Mouse (Mus musculus) kidney, adult 2 months (tissue): ENCODE measurements around the gene Myh11.

Source experiments
- CTCF ChIP-seq: fragments of 200-500 bp; conservative IDR thresholded peaks from 2 replicates; pipeline ENCODE4 v1.5.1; 2011; ENCODE audit warnings: low read depth, mild to moderate bottlenecking, control low read depth, low read length, moderate library complexity, mixed read lengths; ENCODE audit not compliant: insufficient read depth, insufficient read length
- POLR2A ChIP-seq: fragments of 200-500 bp; IDR thresholded peaks from one replicate; pipeline ENCODE4 v1.6.1; 2011; ENCODE audit warnings: low read depth, low read length, control low read depth

DNA sequence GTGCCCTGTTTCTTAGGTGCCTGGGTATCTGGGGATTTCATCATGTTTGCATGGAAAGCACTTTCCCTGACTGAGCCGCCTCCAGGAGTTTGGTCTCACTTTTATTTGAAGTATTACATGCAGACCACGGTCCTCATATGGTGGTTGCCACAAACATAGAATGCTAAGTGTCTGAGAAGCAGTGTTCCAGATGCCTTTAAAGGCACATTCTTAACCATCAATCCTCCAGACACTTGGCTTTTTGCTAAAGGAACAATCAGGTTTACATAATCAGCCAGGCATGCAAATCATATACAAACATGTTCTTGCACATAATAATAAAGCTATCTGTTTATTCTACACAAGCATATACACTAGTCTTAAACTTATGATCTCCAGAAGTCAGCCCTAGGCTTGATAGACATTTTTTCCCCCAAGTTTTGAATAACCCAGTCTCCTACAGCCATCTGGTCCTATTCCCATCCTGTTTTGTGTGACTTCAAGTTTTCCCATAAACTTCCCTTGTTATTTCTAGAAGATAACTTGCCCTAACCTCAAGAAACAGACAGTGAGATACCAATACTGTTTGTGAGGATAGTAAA is 5.5 kb upstream of the Myh11 start:
- TF ChIP-seq CTCF (no peak), POLR2A (no peak)
